Mouse (Mus musculus) heart, adult 10 weeks (tissue): ENCODE measurements around the gene Ptges2. TPM values are rescaled to one million over a fixed set of nuclear protein-coding genes. Genes with fewer than 3 reads are reported as not detected.

ENCODE experiments used
- polyA plus RNA-seq: library from polyadenylated mRNA; stranded (reverse); fragments of 350-450 nt; fragmentation: Illumina TruSeq; extraction: RNeasy Lipid Tissue Mini Kit (QIAGEN cat#74804); gene quantifications from one replicate; pipeline ENCODE4 v1.2.3, GENCODE M21; 2014; ENCODE audit warnings: low read depth, low replicate concordance

The Ptges2 gene
- polyA plus RNA-seq, result 75.8 TPM

DNA sequence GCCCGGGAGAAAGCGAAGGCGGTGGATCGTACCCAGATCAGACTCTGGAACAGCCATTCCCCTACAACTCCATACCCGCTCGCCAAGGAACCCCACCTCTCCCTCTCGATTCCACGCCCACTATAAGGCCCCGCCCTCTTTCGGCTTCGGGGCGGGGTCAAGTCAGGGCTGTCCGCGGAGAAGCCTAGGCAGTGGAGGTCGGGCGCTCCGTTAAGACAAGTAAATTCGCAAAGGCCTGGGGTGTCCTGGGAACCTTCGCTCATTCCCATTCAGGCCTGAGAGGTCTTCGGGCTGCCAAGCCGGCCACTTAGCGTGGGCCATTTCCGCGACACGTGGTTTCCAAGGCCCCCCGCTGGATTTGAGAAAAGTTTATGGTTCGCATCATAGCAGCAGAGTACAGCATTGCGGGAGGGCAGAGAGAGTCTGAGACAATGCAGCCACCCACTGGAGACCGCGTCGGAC is at the start of gene Ptges2:
Gene Ptges2 (plus strand): TSS at position 413 of the 462 bp plus-strand sequence.

DNA sequence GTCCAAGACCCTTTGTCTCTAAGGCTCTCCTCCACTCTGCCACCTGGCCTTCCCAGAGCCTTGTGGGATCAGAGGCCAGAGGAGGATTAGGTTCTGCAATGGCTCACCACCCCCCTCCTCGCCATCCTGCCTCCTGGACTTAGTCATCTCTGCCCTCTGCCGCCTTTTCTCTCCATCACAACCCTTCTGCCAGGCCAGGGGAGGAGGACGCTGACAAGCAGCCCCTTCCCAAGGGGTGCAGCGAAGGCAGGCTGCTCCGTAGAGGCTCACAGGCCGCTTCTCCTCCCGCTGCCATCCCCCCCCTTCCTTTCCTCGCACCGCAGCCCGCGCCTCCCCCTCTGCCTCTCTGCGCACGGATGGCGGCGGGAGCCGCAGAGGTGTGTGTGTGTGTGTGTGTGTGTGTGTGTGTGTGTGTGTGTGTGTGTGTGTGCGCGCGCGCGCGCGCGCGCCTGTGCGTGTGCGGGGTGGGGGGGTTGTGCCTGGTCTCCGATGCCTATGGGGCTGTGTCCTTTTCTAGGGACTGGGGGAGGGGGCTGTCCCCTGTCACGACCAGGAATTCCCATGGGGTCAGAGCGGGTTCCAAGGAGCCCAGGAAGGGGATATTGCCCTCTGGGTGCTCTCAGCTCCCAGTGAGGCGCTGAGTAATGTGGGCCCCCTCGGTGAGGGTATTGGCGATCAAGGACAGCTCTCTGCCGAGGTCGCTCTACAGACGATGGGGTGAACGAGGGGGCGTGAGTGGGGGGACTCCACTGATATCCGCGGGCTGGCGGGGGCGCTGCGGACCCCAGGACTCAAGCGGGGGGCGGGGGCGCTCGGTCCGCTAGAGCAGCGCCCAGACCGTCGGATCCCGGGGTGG is 43.3 kb upstream of the Ptges2 start, which contains the start of gene Ciz1:
Gene Ciz1 (plus strand): TSS at position 177 of the 856 bp plus-strand sequence.

DNA sequence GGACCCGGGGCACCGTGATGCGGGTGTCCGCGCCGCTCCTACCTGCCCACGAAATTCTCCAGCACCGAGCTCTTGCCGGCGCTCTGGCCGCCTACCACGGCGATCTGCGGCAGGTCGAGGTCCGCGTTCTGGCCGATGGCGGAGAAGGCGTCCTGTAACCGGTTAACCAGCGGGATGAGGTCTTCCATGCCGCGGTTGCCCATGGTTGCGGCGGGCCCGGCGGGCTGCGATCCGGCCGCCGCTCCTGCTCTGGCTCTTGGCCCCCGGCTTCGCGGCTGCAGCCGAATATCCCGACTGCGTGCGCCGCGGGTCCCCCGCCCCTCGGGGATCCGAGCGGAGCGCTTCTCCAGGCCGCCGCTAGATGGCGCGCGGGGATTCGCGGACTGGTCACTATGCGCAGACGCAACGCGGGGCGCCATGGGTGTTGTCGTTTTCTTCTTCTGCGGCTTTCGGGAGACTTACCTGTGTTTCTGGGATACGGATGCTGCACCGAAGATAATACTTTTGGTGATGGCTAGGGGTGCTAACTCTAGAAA is 42.6 kb upstream of the Ptges2 start, which contains the start of gene Dnm1:
Gene Dnm1 (minus strand): TSS at position 332 of the 536 bp plus-strand sequence.

DNA sequence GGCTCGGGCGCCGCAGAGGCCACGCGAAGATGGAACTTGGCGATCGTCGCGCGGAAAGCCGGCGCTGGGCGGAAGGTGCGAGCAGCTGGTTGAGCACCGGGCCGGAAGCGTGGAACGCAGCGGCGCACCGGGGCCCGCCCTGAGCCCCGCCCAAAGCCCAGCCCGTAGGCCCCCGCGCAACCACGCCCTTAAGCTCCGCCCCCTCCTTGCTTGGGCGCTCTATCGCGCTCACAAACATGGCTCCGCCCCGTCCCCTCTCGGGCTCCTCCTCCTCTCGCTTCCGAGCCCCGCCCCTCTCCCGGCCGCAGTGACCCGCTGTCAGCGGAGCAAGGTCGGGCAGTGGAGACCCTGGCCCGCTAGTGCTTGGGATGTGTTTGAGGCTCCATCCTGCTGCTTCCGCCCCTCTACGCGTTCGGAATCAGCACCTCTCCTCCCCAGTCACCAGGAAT is 13.9 kb upstream of the Ptges2 start, which contains the start of gene 1110008P14Rik:
Gene 1110008P14Rik (minus strand): TSS at position 164 of the 449 bp plus-strand sequence.

DNA sequence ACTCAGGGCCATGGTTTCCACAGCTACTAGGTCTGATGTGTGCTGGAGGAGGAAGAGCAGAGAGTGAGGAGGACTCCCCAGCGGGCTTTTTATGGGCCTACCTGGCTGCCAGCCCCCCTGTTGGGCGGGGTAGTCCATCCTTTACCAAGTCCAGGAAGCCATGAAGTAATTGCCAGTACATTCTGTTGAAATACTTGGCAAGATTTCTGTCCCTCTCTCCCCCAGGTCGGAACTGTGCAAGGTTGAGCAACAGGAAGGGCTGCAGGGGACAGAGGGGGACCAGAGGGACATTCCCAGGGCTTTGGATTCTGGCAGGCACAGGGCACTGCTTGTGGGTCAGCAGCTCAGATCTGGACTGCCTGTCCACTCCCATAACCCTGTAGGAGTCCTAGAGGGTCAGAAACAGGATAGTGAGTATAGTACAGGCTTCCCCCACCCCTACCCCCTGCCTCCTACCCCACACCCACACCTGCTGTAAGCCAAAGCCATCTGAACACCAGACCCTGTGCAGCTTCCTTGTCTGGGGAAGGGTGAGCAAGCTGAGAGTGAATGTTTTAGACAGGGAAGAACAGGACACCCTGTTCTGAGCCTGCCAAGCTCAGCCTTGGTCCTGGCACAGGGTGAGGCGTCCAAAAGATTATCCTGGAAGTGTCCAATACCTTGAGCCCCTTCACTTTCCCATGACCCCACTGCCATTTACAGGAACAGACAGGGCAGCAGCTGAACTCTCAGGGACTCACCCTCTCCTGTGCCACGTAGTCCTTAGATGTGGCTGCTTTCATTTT is 7.8 kb upstream of the Ptges2 start, which contains the start of gene Lcn2:
Gene Lcn2 (minus strand): TSS at position 547 of the 785 bp plus-strand sequence.

DNA sequence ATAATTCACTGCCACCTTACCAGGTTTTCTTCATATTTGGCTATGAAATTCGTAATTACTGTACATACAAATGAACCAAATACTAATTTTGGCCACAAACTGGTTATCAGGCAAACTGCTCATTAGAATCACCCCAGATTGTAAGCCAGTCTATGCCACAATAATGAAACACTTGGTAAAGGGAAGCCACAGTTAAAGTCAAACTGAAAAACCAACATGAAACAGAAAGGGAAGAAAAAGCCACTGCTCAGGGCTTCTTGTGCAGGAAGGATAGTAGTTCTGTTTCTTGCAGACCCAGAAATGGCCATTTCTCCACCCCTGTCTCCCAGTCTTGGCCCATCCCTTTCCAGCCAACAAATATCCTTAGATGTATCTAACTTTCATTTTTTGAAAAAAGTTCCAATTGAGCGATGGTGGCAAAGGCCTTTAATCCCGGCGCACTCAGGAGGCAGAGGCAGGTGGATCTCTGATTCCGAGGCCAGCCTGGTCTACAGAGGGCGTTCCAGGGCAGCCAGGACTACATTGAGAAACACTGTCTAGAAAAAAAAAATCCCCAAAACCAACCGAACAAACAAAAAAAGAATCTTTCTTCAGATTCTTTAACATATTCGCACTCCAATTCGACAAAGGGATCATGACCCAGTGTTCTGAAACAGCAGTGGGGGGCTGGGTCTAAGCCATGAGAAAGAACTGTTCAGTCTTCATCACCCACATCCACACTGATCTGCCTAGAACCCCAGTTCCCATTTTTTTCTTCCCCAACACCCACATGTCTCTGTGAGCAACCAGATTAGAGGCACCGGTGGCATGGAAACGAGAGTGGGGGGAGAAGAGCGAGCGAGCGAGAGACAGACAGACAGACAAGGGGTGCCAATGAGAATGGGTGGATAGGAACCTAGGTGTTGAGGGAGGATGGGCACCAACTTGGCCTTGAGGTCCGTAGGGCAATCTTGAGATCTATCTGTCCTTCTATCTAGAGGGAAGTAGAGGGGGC is 54.4 kb downstream of the Ptges2 start, which contains the start of gene Naif1:
Gene Naif1 (plus strand): TSS at position 697 of the 994 bp plus-strand sequence.

DNA sequence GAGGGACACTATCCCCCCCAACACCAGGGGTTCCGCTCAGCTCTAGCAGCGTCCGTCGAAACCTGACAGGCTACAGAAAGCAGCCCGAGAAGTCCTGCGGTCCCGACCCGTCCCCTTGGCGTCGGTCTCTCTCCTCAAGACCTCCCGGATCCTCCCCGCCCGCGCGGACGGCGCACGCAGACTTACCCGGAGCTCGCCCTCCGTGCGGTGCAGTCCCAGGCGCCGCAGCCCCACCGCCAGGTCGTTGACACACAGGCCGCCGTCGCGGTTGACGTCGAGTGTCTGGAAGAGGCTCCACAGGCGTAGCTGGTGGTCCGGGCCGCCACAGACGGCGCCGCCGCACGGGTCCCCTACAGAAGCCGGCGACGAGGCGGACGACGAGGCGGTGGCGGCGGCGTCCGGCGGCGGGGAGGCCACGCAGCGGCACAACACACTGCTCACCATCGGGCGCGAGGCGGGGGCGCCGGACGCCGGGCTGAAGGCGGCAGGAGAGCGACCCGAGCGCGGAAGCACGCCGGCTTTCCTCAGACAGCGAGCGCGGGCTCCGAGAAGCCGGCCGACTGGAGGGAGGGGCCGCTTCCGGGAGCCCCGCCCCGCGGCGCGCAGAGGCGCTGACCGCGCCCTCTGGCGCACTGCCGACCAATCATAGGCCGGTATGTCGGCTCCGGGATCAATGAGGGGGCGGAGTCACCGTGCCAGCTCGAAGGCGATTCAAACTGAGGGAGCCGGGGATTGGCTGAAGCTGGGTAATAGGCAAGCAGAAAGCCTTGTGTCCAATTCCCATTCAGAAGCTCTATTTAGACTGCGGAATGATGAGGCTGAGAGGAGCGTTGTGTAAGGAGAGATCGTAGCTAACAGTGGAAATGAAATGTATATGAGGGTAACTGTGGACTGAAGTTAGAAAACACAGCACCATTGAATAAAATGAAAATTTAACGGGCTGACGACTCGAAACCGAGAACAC is 55.5 kb downstream of the Ptges2 start, which contains the start of gene Slc25a25:
Gene Slc25a25 (minus strand): TSS at position 565 of the 964 bp plus-strand sequence.

Other genes starting within 250 kb of the Ptges2 start
- 48.3 TPM for gene Prrc2b, start 244.8 kb upstream of the Ptges2 start, polyA plus RNA-seq
- gene Pomt1, start 159.3 kb upstream of the Ptges2 start, polyA plus RNA-seq, result 14.1 TPM
- 30.1 TPM for gene Uck1, start 135.7 kb upstream of the Ptges2 start, polyA plus RNA-seq
- 65.1 TPM for gene Golga2, start 108.5 kb upstream of the Ptges2 start, polyA plus RNA-seq
- 396 TPM for gene Swi5, start 107.8 kb upstream of the Ptges2 start, polyA plus RNA-seq
- gene Ciz1, start 43.6 kb upstream of the Ptges2 start, polyA plus RNA-seq, result 53.9 TPM
- gene Dnm1, start 42.6 kb upstream of the Ptges2 start, polyA plus RNA-seq, result 7.4 TPM
- 56.1 TPM for gene 1110008P14Rik, start 14.0 kb upstream of the Ptges2 start, polyA plus RNA-seq
- gene Lcn2, start 7.6 kb upstream of the Ptges2 start, polyA plus RNA-seq, result 9.4 TPM
- gene Naif1, start 54.6 kb downstream of the Ptges2 start, polyA plus RNA-seq, result 2.4 TPM
- gene Slc25a25, start 55.5 kb downstream of the Ptges2 start, polyA plus RNA-seq, result 7.5 TPM
- 7.4 TPM for gene Fam102a, start 139.4 kb downstream of the Ptges2 start, polyA plus RNA-seq
- 34.2 TPM for gene Dpm2, start 175.0 kb downstream of the Ptges2 start, polyA plus RNA-seq
- gene Pip5kl1, start 178.9 kb downstream of the Ptges2 start, polyA plus RNA-seq, result not detected
- gene 9430097D07Rik, start 179.8 kb downstream of the Ptges2 start, polyA plus RNA-seq, result not detected
- gene St6galnac4, start 191.2 kb downstream of the Ptges2 start, polyA plus RNA-seq, result 19.5 TPM
- gene St6galnac6, start 203.8 kb downstream of the Ptges2 start, polyA plus RNA-seq, result 110 TPM
- gene Ak1, start 225.9 kb downstream of the Ptges2 start, polyA plus RNA-seq, result 526 TPM